Mouse (Mus musculus) left cerebral cortex, adult 11 months (tissue): ENCODE data around the gene Hipk2.

Experiments used
- DNase-seq: peaks from one replicate; pipeline ENCODE4 v3.0.0; 2022; ENCODE audit warnings: low spot score

Gene Hipk2

DNA sequence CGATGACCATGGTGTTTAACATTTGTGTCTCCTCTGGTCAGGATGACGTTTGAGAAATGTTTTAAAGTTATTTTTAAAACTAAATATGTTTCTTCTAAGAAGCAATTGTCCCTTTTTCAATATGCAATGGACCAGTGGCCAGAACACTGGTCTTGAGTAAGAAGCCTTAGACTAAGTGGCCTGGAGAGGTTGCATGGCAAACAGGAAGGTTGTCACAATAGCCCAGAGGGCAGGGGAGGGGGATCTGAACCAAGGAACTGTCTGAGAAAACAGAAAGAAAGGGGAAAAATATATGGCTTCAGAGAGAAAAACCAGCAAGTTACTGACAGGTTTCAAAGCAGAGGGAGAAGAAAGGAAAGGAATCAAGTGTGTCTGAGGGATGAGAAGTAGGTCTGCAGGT is 47.8 kb downstream of the Hipk2 start:
- DNase-seq, result no peak

DNA sequence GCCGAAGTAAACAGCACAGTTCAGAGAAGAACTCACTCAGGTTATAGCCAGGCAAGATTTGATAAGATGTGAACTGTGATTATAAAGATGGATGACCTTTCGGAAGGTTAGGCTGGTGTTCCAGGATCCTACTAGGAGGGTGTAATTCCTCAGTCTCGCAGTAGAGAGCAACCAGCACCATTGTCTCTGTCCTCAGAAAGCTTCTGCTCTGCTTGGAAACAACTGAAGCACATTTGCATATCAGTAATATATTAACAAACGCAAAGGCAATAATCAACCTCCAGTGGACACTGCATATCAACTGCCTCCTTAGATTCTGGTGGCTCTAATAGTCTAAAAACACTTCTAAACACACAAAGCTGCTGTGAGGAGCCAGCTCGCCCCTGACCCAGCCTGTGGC is 48.5 kb downstream of the Hipk2 start:
- no peak for DNase-seq

DNA sequence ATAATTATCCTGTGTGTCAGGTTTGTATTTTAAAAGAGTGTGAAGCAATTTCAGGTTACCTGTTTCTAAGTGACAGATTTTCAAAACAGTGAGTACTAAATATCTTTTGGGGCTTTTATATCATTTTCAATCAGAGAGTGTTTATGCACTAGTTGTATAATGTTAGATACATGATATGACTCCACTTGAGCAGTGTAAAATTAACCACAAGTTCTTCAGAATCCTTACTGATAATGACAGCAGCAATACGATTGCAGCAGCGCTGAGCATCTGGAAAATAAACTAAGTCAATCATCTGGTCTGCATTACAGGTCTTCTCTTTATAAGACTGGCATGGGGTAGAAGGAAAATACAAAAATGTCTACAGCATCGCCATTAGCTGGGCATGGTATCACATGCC is 49.1 kb downstream of the Hipk2 start:
- DNase-seq, result no peak

DNA sequence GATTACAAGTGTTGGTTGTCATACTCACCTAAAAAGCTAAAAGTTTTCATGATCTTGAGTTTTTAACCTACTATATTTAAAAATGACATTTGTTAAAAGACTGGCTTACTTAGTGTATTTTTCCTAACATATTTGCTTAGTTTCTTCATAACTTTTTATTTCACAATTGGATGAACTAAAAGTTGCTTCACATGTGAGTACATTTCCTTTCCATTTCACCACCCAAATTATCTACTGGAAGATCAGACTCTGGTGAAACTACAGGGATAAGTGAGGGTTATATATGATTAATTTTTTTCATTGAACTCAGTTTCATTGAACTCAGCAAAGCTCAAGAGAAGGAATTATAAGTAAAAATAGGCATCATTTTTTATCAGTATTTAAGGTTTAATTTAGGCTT is 50.1 kb downstream of the Hipk2 start:
- DNase-seq, result no peak

DNA sequence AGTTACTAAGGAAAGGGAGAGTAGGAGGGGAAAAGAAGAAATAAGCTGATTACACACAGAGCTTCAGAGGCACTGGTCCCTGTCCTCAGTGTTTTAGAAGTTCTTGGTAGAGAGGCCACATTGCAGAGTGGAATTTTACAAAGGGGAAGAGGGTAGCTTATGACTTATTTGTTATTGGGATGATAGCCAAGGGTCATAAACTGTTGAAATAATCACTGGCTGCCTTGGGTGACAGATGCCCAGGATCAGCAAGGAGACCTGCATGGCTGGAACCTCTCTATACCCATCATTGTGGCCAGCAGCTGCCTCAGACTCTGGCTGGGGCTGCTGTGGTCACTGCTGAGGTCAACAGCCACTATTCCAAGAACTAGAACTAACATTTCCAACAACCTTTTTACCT is 52.1 kb downstream of the Hipk2 start:
- no peak for DNase-seq

DNA sequence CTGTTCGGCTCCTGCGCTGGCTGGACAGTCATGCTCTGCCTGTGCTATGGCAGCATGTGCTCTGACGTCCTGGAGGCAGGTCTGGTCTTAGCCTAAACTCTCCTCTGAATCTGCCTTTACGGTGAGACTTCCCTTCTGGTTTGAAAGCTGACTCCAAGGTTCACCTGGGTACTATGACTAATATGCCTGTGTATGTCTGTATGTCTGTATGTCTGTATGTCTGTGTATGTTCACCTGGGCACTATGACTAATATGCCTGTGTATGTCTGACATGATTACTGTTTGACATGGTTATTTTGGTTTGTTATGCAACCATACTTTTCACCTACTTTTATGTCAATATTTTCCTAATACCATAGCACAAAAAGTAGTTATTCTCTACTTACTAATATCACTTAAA is 52.8 kb downstream of the Hipk2 start:
- no peak for DNase-seq

DNA sequence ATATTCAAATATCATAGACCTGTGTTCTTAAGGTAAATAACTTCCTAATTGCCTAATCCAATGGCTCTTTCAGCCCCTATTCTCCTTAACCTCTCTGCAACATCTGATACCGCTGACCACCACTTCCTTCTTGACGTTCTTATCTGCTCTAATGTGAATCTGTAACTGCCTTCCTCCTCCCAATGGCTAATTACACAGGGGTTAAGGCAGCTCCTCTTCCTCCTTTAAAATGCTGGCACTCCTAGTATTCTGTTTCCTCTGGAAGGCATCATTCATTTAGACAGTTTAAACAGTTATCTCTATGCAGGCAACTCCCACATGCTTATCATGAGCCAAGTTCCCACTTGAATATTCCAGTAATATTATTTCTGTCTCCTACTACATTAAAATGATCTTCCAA is 54.3 kb downstream of the Hipk2 start:
- DNase-seq, result no peak

DNA sequence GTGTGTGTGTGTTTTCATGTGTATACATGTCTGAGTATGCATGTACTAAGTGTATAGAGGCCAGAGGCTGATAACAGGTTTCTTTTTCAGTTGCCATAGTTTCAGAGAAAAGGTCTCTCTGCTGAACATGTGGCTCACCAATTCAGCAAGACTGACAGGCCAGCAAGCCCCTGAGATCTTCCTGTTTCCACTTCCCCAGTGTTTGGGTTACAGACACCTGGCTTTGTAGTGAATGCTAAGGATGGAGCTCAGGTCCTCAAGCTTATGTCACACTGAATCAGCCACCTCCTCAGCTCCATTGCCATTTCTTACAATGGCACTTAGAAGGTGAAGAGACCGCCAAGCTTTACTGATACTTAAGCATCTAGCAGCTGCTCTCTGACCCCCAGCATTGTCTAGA is 55.1 kb downstream of the Hipk2 start:
- no peak for DNase-seq

DNA sequence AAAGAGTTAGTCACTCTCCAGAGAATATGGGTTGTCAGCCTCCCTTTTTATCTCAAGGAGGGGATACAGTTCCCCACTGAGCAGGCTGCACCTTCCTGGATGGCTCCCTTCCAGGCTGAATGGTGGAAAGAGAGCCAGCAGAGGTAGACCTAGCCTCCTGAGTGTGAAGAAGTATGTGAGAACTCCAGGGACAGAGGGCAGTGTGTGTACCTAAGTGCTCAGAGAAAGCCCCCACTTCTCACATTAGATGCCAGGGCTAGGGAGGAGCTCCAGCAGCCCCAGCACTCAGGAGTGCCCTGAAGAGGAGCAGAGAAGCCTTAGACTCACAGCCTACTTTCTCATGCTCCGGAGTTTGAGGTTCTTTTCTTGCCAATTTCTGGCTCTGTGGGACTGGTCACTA is 59.7 kb downstream of the Hipk2 start:
- no peak for DNase-seq

DNA sequence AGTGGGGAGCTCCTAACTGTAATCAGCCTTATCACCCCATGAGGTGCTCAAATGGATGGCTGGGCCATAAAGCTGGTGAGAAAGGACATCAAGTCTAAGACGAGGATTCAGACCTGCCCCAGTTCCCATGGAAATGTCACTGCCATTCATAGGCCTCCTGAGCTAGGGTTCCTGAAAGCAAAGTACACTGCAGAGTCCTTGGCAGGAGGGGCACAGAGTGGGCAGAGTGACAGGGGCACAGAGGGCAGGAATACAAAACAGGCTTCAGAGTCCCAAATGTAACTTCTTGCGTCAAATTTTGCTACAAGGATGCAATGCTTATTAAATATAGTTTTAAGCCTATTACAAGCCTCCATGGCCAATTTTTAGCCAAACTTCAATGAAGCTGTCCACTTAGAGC is 60.4 kb downstream of the Hipk2 start:
- no peak for DNase-seq

DNA sequence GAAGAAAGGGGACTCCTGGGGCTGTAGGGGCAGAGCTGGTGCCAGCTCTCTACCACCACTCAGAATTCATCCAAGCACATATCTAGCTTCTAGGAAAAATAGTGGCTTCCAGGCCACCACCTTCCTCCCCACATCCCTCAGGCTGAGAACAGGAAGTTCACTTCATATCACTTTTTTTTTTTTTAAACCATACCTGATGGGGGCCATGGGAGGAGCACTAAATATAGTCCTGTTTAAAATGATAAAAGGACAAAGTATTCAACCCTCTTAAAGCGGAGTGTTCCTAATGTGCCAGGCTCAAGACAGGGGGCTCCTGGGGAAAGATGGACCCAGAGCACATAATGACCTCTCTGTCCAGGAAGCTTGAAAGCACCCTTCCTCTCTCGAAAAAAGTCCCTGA is 61.3 kb downstream of the Hipk2 start:
- DNase-seq, result no peak

DNA sequence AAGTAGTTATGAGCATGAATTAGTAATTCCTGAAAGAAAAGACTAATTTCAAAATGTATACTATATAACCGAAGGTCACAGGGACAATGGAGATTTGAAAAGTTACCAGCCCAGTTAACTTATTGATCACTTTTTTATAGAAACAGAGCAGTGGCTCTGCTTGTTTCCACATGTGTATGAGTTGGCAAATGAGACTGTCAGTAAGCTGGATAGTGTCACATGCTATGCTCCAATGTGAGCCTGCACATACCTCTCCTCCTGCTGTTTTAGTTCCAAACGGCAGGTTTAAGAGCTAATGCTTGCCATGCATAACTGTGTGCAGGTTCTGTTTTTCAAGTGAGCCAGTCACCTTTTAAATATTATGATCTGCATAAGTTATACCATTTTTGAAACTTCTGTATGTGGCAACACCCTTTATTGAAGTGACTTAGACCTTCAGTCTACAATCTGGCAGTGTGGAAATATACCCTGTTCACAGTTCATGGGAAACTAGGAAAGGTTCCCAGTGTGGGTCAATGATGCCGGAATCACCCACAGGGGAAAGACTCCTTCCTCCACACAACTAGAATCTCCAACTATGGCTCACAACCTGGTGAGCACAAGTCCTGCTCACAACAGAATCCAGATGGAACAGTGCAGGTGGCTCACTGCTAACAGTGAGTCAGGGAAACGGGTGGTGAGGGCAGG is 64.4 kb downstream of the Hipk2 start:
- DNase-seq, result no peak

DNA sequence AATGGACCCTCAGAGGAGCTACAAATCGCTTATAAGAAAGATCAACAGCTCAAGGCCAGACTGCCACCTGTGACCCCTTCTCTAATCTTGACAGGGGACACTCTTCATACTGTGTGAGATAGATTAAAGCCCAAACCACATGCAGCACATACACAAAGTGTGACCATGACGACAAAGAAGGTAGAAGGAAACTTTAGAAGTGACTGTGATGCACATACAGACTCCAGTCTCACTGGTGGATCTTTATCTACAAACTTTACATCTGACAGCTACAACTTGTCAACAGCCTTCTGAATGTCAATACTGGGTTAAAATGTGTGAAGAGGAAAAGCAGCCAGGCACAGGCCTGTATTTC is 65.9 kb downstream of the Hipk2 start:
- DNase-seq, result no peak

DNA sequence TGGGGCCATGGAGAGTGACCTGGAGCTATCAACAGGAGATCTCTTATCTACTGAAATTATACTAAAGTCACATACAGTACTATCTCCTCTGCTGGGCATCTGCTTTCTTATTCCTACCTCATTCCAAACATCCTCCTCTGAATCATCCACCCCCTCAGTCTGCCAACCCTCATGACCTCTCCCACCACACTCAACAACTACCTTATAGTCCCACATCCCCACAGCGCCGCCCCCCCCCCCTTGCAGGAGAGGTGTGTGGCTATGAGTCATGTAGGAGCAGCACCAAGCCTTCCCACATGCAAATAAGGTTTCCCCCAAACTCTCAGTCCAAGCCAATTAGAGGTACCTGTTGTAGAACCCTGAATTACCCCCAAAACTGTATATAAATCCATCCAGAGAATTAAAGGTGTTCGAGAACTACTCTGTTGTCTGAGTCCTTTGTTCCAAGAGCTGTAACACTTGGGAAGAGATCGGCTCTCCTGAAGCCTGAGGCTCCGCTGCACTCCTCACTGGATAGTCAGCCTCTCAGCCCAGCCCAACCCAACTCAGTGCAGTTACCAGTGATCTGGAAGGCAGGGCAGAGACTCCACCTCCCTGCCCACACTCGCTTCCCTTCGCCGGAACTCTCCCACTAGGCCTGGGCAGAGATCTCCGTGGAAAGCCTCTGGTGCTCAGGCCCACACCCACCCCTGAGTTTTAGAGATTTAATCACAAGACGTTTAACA is 66.4 kb downstream of the Hipk2 start:
- no peak for DNase-seq

DNA sequence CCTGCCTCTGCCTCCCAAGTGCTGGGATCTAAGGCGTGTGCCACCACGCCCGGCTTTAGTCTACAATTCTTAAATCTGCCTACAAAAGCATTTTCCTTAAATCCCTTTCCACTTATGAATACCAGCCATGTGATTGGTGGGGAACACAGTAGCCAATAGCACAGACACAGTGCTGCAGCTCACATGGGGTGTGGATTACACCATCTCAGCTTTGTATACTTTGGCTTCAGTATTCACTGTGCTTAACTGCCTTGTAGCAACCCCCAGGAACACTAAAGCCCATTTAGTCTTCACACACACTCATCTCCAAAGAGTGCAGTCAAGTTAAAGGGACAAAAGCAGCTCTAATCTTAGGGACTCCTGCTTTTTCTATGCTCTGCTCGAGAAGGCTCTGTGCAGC is 67.6 kb downstream of the Hipk2 start:
- no peak for DNase-seq

DNA sequence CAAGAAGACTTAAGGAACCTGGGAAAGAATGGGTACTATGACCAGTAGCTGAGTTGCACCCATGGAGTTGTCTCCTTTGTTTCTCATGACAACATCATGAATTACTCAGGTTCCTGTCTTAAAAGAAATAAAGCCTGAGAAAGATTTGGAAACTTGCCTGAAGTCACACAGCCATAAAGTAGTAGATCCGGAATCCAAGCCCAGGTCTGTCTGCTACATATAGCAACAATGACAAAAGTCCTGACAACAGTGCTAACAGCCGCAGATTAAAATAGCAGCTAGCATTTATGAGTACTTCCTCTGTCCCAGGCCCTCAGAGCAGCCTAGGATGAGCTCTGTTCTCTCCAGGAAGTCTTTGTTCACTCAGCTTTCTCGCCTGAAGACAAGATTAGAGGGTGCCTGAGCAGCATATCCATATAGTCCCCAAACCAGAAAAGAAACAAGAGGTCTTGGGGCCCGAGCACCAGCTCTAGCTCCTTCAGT is 69.0 kb downstream of the Hipk2 start:
- no peak for DNase-seq

DNA sequence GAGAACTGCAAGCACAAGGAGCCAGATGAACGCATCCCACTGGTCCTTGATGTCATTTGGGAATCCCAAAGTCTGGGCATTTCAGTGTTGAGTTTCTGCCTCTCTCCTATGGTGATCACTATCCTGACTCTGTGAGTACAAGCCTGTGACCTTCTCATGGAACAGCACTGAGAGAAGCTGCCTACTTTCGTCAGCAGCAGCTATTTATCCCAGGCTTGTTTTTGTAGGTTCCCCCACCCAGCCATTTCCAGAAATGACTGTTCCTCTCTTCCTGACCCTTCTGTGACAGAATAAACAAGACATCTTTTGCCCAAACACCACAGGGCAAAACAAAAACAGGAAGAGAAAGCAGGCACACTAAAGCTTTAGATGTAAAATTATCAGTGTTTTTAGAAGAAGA is 70.4 kb downstream of the Hipk2 start:
- DNase-seq, result no peak

DNA sequence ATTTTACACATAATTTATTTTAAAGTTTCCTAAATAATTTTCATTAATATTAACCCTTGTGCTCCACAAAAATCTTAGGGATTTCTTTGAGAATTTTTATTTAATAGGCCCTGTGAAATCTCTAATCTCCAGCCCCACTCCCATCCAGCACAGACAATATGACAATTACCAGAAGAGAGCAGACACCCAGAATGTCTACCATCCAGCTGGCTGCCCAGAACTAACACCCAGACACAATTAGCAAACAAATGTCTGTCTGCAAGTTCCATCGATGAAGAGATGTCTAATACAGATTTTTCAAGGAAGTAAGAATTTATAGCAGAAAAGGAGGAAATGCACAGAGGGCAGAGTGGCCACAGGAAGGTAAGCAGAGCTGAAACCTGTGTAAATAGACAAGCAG is 74.7 kb downstream of the Hipk2 start:
- DNase-seq, result no peak

DNA sequence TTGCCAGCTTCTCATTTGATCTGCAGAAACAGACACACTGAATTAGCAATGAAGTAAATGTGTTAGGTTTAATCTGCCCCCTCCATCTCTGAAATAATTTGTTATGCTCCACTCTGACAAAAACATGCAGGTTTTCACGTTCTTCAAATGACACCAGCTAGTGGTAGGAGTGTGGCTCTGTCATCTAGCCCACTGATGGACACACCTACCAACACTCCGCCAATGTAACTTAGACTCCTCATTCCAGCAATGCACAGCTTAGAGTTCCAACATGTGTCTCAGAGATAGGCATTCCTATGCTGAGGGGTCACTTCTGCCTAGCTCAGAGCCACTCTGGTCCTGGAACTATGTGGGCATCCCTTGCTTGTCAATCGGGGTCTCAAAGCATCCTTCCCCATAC is 78.4 kb downstream of the Hipk2 start:
- DNase-seq, result no peak

DNA sequence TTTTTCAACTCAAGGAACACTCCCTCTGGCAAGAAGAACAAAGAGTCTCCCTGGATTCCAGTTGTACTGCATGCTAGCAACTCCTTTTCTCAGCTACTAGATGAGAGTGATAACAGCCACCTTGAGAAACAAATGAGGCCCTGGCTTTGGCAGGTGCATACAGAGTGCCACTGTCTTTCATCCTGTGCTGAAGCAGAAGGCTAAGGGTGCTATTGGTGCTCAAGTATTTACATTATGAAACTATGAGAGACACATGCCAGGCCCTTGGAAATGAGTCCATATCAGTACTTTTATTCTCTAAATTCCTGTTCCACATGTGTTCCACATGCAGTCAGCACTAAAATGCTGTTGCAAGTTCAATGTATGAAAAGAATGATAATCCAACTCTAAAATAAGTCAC is 79.0 kb downstream of the Hipk2 start:
- no peak for DNase-seq

DNA sequence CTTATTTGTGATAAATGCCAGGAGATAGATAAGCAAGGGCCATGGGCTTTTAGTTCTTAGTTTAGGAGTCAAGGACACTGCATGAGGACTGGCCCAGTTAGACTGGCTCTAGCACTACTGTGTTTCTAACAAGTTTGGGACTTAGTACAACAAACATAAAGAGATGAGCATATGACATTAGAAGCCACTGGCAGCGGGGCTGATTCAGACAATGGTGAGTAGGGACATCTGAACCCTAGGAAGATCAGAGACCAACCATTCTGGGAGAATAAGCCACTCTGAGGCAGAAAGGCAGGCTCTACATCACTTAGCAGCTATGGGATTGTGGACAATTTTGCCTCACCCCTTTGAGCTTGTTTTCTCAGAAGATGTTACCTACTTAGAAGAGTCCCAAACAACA is 79.6 kb downstream of the Hipk2 start:
- no peak for DNase-seq

DNA sequence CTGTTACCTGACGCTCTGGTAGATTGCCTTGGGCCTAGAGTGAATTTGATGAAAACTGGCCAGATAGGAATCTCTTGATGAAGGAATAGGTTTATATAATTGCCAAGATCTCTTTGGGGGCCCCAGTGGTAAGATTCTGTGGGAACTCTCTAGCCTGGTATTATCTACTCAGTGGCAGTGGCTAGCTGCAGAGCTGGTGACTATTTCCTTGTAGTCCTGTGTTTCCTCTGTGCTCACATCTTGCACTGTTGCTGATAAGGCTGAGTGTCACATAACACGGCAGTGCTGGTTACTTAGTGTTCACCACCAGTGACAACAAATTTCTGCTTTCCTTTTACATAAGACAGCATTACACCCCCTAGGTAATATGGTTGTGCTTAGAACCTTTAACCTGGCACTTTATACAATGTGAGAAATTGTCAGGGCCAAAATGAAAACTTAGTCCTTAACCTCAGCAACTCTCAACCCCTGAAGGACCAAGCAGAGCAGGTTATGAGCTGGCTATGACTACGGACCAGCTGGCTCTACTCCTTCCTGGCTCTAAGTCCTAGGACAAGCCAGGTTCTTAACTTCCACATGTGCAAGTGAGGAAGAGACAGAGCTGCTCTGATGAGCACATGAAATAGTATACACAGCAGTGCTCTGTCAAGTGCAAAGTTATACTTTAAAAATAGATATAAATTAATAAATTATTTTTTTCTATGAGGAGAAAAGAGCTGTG is 80.7 kb downstream of the Hipk2 start:
- no peak for DNase-seq

DNA sequence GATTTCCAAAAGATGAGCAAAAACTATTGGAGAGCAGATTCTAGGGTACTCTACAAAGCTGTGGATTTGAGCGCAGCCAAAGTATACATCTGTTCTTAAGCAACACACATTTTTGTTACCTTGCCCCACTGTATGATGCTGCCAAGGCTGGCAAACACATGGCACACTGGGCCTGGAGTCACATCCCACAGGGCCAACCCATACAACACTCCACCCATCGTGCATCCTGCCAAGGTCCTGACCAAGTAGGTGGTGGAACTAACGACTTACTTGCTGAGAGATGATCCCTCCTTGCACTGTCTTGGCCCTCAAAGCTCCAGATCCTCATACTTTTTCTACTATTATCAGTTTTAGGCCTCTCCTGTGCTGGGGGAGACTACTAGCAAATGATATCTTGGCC is 83.0 kb downstream of the Hipk2 start:
- no peak for DNase-seq
